Mouse (Mus musculus) intestine, embryonic 15.5 days (tissue): ENCODE measurements around the gene Coq4. TPM values are rescaled to one million over a fixed set of nuclear protein-coding genes. Genes with fewer than 3 reads are reported as not detected.

ENCODE experiments used
- ATAC-seq: fragments of 200-750 bp; cut with Nextera tagmentation; 2 replicates; pipeline ENCODE4 v1.8.0; 2017; ENCODE audit warnings: moderate TSS enrichment, moderate library complexity
- H3K27ac ChIP-seq: fragments of 300-500 bp; sonication (generic); 2 replicates; pipeline ENCODE4 v1.5.1; 2015; ENCODE audit warnings: mild to moderate bottlenecking, inconsistent platforms
- H3K27me3 ChIP-seq: fragments of 300-500 bp; sonication (generic); replicated peaks from 2 replicates; pipeline ENCODE4 v1.6.1; 2015; ENCODE audit warnings: inconsistent platforms
- H3K36me3 ChIP-seq: fragments of 300-500 bp; sonication (generic); 2 replicates; pipeline ENCODE4 v1.6.1; 2015; ENCODE audit warnings: inconsistent platforms
- H3K4me1 ChIP-seq: fragments of 300-500 bp; sonication (generic); replicated peaks from 2 replicates; pipeline ENCODE4 v1.6.1; 2015; ENCODE audit warnings: inconsistent platforms
- H3K4me2 ChIP-seq: fragments of 300-500 bp; sonication (generic); replicated peaks from 2 replicates; pipeline ENCODE4 v1.6.1; 2015; ENCODE audit warnings: mild to moderate bottlenecking, inconsistent platforms
- H3K4me3 ChIP-seq: fragments of 300-500 bp; sonication (generic); replicated peaks from 2 replicates; pipeline ENCODE4 v1.5.1; 2015; ENCODE audit warnings: inconsistent platforms
- H3K9ac ChIP-seq: fragments of 300-500 bp; sonication (generic); 2 replicates; pipeline ENCODE4 v1.6.1; 2015; ENCODE audit warnings: inconsistent platforms
- H3K9me3 ChIP-seq: fragments of 300-500 bp; sonication (generic); 2 replicates; pipeline ENCODE4 v1.6.1; 2016; ENCODE audit warnings: inconsistent platforms
- WGBS: fragments of 180-500 bp; shearing (Covaris S2); methylation state at CpG from one replicate; pipeline ENCODE4 v1.1.7; 2015; 5-methylcytosine and 5-hydroxymethylcytosine counted together
- polyA plus RNA-seq: library from polyadenylated mRNA; unstranded; fragments of >200 nt; fragmentation: Nextera tagmentation; extraction: Ambion mirVana; gene quantifications from 2 replicates; pipeline ENCODE4 v1.2.1, GENCODE M21; 2015

Gene Coq4
- polyA plus RNA-seq, 1 experiment from 2014 or later: 45.7 TPM

GRCm38 (mm10) chr2:29802827-29803201 lies 15.5 kb downstream of the Coq4 start:
- peak overlapping the region; percentile 90 for H3K9ac ChIP-seq
- peaks cover 25% of the 10 kb centered on the region for H3K36me3 ChIP-seq
- under 1% methylated on average over 30 of the region's 39 CpGs for WGBS
- H3K27ac ChIP-seq: peak overlapping the region; percentile 86
- no peaks in the 10 kb centered on the region for H3K9me3 ChIP-seq
- H3K27me3 ChIP-seq: no peaks in the 10 kb centered on the region
- peaks cover 11% of the 10 kb centered on the region for H3K4me1 ChIP-seq
- peak; percentile 57 for ATAC-seq
- peak overlapping the region; percentile 85 for H3K4me2 ChIP-seq
- peak overlapping the region; percentile 90 for H3K4me3 ChIP-seq

- peaks cover 11% of the 10 kb centered on the region for H3K4me1 ChIP-seq
- H3K27me3 ChIP-seq: no peaks in the 10 kb centered on the region
- H3K4me2 ChIP-seq: peak overlapping the region; percentile 85
- peak overlapping the region; percentile 90 for H3K4me3 ChIP-seq
- H3K9me3 ChIP-seq: no peaks in the 10 kb centered on the region
- peaks cover 31% of the 10 kb centered on the region for H3K36me3 ChIP-seq
- peak; percentile 39 for ATAC-seq
- peak overlapping the region; percentile 90 for H3K9ac ChIP-seq
- WGBS: 17% methylated on average over 6 of the region's 6 CpGs
- peak overlapping the region; percentile 86; the same call in 1 of the 2 replicates for H3K27ac ChIP-seq
Measured at GRCm38 (mm10) chr2:29803400-29803831, 16.1 kb downstream of the Coq4 start.

DNA sequence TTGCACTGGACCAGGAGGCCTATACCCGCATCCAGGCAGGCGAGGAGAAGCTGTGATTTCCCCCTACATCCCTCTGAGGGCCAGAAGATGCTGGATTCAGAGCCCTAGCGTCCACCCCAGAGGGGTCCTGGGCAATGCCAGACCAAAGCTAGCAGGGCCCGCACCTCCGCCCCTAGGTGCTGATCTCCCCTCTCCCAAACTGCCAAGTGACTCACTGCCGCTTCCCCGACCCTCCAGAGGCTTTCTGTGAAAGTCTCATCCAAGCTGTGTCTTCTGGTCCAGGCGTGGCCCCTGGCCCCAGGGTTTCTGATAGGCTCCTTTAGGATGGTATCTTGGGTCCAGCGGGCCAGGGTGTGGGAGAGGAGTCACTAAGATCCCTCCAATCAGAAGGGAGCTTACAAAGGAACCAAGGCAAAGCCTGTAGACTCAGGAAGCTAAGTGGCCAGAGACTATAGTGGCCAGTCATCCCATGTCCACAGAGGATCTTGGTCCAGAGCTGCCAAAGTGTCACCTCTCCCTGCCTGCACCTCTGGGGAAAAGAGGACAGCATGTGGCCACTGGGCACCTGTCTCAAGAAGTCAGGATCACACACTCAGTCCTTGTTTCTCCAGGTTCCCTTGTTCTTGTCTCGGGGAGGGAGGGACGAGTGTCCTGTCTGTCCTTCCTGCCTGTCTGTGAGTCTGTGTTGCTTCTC lies 28.5 kb downstream of the Coq4 start:
- no peak for ATAC-seq
- H3K27ac ChIP-seq: no peak overlapping the region
- no peak overlapping the region for H3K4me3 ChIP-seq
- no peak overlapping the region for H3K9ac ChIP-seq
- no peaks in the 10 kb centered on the region for H3K27me3 ChIP-seq
- no peaks in the 10 kb centered on the region for H3K9me3 ChIP-seq
- H3K4me1 ChIP-seq: peaks cover 6% of the 10 kb centered on the region
- peaks cover 39% of the 10 kb centered on the region for H3K36me3 ChIP-seq
- 80% methylated on average over 11 of the region's 11 CpGs for WGBS
- H3K4me2 ChIP-seq: no peak overlapping the region

DNA sequence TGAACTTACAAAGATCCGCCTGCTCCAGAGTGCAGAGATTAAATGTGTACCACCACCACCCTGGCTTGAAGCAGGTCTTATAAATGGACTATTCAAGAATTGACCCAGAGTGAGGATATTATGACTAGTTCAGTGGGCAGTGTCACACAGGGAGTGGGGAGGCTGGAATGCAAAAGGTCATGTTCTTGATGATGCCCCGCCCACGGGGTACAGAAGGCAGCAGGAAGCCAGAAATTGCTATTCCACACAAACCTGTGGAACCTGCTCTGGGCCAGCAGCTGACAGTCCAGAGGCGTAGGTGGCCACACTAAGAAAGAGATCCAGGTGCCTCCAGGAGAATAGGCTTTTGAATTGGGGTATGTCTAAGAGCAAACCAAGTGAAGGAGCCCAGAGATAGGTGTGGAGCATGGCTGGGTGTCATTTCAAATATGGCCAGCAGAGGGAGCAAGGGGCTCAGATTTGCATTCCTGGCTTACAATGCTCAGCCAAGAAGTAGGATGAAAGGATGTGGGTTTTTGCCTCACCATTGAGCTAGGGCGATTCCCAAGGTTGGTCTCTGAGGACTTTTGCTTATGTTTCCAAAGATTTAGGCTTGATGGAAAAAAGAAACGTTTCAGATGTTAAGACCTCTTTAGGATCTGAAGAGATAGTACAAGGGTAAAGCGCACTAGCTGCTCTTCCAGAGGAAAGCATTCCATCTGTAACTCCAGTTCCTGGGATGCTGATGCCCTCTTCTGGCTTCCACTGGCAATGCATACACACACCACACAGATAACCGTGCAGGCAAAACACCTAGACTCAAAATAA lies 30.3 kb downstream of the Coq4 start:
- no peak overlapping the region for H3K9ac ChIP-seq
- H3K4me2 ChIP-seq: peak overlapping the region; percentile 42
- ATAC-seq: peak; percentile 50
- H3K36me3 ChIP-seq: peaks cover 22% of the 10 kb centered on the region
- H3K9me3 ChIP-seq: no peaks in the 10 kb centered on the region
- H3K27ac ChIP-seq: no peak overlapping the region
- 29% methylated on average over 8 of the region's 8 CpGs for WGBS
- peaks cover 6% of the 10 kb centered on the region for H3K4me1 ChIP-seq
- H3K4me3 ChIP-seq: no peak overlapping the region
- H3K27me3 ChIP-seq: no peaks in the 10 kb centered on the region

GRCm38 (mm10) chr2:29819363-29819762 lies 32.1 kb downstream of the Coq4 start:
- peak overlapping the region; percentile 94 for H3K27ac ChIP-seq
- H3K4me3 ChIP-seq: no peak overlapping the region
- no peaks in the 10 kb centered on the region for H3K9me3 ChIP-seq
- no peak for ATAC-seq
- no peaks in the 10 kb centered on the region for H3K27me3 ChIP-seq
- H3K4me2 ChIP-seq: peak overlapping the region; percentile 87
- 15% methylated on average over 2 of the region's 2 CpGs for WGBS
- H3K36me3 ChIP-seq: peaks cover 12% of the 10 kb centered on the region
- no peak overlapping the region for H3K9ac ChIP-seq
- H3K4me1 ChIP-seq: peaks cover 6% of the 10 kb centered on the region

DNA sequence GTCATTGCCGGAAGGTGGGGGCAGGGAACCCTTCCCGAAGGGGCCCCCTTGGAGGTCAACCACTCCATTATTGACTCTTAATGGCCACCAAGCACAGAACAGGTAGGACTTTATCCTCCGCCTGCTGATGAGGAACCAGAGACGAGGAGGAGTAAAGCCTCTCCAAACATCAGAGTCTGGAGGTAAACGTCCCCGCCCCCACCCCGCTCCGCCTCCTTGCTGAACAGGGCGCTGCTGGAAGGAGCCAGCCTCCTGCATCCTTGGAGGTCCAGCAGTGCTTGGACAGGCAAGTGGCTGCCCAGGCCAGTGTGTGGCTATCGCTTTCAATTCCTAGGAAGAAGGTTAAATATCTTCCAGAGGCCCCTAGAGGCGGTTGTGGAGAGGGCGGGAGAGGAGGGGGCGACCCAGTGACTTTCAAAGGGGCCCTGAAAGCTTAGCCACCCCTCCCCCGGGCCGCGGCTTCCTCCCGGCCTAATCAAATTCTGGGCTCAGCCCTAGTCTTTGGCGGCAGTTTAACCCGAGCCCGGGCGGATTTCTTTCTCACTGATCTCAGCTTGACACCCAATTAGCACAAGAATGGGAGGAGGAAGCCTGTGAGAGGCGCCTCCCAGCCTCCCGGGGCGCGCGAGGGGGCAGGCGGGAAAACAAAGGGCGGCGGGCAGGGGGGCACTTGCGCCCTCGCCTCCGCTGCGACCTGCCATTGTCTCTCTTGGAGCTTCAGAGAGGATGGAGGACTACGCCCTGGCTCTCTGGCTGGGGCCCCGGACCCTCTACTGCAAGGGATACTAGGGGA lies 32.9 kb downstream of the Coq4 start, which contains the start of gene Urm1:
Gene Urm1 (plus strand): TSS at position 51 of the 793 bp plus-strand sequence.
- Histone ChIP-seq H3K36me3 (peaks cover 10% of the 10 kb centered on the region), H3K9ac (peak within 1 kb of the TSS; percentile 65), H3K27me3 (no peaks in the 10 kb centered on the region), H3K4me2 (peak within 1 kb of the TSS; percentile 87), H3K4me3 (peak within 1 kb of the TSS; percentile 48), H3K9me3 (no peaks in the 10 kb centered on the region), H3K27ac (peak within 1 kb of the TSS; percentile 94), H3K4me1 (peaks cover 6% of the 10 kb centered on the region)
- under 1% methylated on average over 35 of the region's 35 CpGs for WGBS
- ATAC-seq: peak; percentile 87

DNA sequence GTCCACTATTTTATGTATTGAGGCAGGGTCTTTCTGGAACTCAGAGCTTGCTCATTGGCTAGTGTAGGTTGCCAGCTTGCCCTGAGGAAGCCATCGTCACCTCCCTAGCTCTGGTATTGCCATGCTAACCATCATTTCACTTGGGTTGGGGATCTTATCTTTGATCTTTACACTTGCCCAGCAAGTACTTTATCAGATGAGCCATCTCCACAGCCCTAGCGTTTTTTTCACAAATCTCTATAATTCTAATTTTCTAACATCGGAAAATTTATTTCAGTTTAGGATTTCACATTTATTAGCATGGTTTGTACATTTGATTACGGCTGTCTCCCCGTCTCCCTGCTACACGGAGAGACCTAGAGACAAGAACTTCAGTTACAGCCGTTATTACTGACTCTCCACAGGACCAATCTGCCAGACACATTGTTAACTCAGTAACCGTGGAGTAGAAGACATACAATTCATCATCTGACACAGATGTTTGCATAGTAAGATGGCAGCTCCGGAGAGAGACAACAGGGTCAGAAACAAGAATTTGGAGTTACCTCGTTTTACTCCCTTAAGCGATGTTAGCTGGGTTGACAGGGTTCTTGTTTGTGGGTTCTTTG lies 39.1 kb downstream of the Coq4 start:
- Histone ChIP-seq H3K27ac (peak overlapping the region; percentile 86), H3K36me3 (no peaks in the 10 kb centered on the region), H3K9ac (peak overlapping the region; percentile 50), H3K27me3 (no peaks in the 10 kb centered on the region), H3K9me3 (no peaks in the 10 kb centered on the region), H3K4me1 (peaks cover 10% of the 10 kb centered on the region), H3K4me2 (peak overlapping the region; percentile 55), H3K4me3 (peak overlapping the region; percentile 96)
- WGBS: 8% methylated on average over 11 of the region's 11 CpGs
- ATAC-seq: 0 out of 2 replicates have a peak, but pooled peaks have one; percentile 24

- Histone ChIP-seq H3K9me3 (no peaks in the 10 kb centered on the region), H3K4me2 (peak overlapping the region; percentile 78), H3K27me3 (no peaks in the 10 kb centered on the region), H3K36me3 (no peaks in the 10 kb centered on the region), H3K4me1 (peaks cover 10% of the 10 kb centered on the region), H3K4me3 (peak overlapping the region; percentile 96), H3K9ac (peak overlapping the region; percentile 81), H3K27ac (peak overlapping the region; percentile 86)
- WGBS: under 1% methylated on average over 48 of the region's 48 CpGs
- ATAC-seq: peak; percentile 99
Measured at GRCm38 (mm10) chr2:29826926-29827708, 39.8 kb downstream of the Coq4 start.

- H3K27ac ChIP-seq: 0 out of 2 replicates have a peak overlapping the region, but pooled peaks have one; percentile 40
- no peaks in the 10 kb centered on the region for H3K27me3 ChIP-seq
- peak overlapping the region; percentile 78 for H3K4me2 ChIP-seq
- H3K4me1 ChIP-seq: peaks cover 10% of the 10 kb centered on the region
- ATAC-seq: no peak; the same call in 1 of the 2 replicates
- WGBS: 1% methylated on average over 12 of the region's 12 CpGs
- 0 out of 2 replicates have a peak, but pooled peaks cover 2% of the 10 kb centered on the region for H3K36me3 ChIP-seq
- peak overlapping the region; percentile 81 for H3K9ac ChIP-seq
- H3K9me3 ChIP-seq: no peaks in the 10 kb centered on the region
- H3K4me3 ChIP-seq: peak overlapping the region; percentile 96
Measured at GRCm38 (mm10) chr2:29827709-29828024, 40.4 kb downstream of the Coq4 start.

DNA sequence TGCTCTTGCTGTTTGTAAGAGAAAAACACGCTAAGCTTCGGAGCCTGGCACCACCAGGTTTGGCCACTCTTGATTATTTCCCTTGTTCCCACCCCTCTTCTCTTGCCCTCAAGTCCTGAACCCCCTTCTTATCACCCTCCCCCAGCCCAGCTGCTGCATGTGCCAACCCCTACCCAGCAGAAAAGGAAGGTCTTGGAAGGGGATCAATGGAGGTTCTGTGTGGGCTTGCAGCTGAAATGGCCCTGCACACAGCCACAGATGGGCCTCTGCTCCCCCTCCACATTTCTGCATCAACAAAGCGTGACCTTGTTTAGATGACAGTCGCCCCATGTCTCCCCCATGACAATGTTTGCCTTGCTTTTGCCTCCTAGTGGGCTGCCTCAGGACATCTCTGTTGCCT lies 43.8 kb downstream of the Coq4 start:
- ATAC-seq: no peak
- peaks cover 10% of the 10 kb centered on the region for H3K4me1 ChIP-seq
- H3K27ac ChIP-seq: no peak overlapping the region
- H3K36me3 ChIP-seq: peaks cover 12% of the 10 kb centered on the region; the same call in 1 of the 2 replicates
- H3K4me3 ChIP-seq: no peak overlapping the region
- no peak overlapping the region for H3K4me2 ChIP-seq
- WGBS: 93% methylated on average over 4 of the region's 4 CpGs
- H3K27me3 ChIP-seq: no peaks in the 10 kb centered on the region
- H3K9ac ChIP-seq: no peak overlapping the region
- H3K9me3 ChIP-seq: no peaks in the 10 kb centered on the region

GRCm38 (mm10) chr2:29833796-29834195 lies 46.5 kb downstream of the Coq4 start:
- H3K27me3 ChIP-seq: no peaks in the 10 kb centered on the region
- peaks cover 21% of the 10 kb centered on the region; the same call in 1 of the 2 replicates for H3K36me3 ChIP-seq
- no peaks in the 10 kb centered on the region for H3K9me3 ChIP-seq
- H3K4me1 ChIP-seq: peaks cover 2% of the 10 kb centered on the region; the same call in 1 of the 2 replicates
- no peak overlapping the region for H3K9ac ChIP-seq
- no peak overlapping the region for H3K27ac ChIP-seq
- WGBS: 92% methylated on average over 5 of the region's 5 CpGs
- no peak overlapping the region for H3K4me2 ChIP-seq
- H3K4me3 ChIP-seq: no peak overlapping the region
- no peak for ATAC-seq
